Mouse (Mus musculus) neural tube, embryonic 11.5 days (tissue): ENCODE results near the gene Lrch1. TPM values are rescaled to one million over a fixed set of nuclear protein-coding genes. Genes with fewer than 3 reads are reported as not detected.

Experiments
- ATAC-seq: fragments of 200-750 bp; cut with Nextera tagmentation; 2 replicates; pipeline ENCODE4 v1.8.0; 2017; ENCODE audit warnings: moderate number of reproducible peaks, mild to moderate bottlenecking, moderate TSS enrichment, moderate library complexity; ENCODE audit not compliant: insufficient read depth, low FRiP score, low TSS enrichment
- DNase-seq: peaks from one replicate; pipeline ENCODE4 v3.0.0-alpha.2; 2015; ENCODE audit warnings: low spot score
- H3K27ac ChIP-seq: fragments of 300-500 bp; sonication (generic); 2 replicates; pipeline ENCODE4 v1.5.1; 2014; ENCODE audit warnings: low read depth, mild to moderate bottlenecking, low read length
- H3K27me3 ChIP-seq: fragments of 300-500 bp; sonication (generic); 2 replicates; pipeline ENCODE4 v1.6.1; 2014; ENCODE audit warnings: mild to moderate bottlenecking, low read length, mixed read lengths; ENCODE audit not compliant: control insufficient read depth, insufficient read depth
- H3K36me3 ChIP-seq: fragments of 300-500 bp; sonication (generic); 2 replicates; pipeline ENCODE4 v1.6.1; 2014; ENCODE audit warnings: mild to moderate bottlenecking, low read length, moderate library complexity, mixed read lengths; ENCODE audit not compliant: control insufficient read depth, insufficient read depth
- H3K4me1 ChIP-seq: fragments of 300-500 bp; sonication (generic); 2 replicates; pipeline ENCODE4 v1.6.1; 2014; ENCODE audit warnings: low read length, mixed read lengths; ENCODE audit not compliant: control insufficient read depth, insufficient read depth
- H3K4me2 ChIP-seq: fragments of 300-500 bp; sonication (generic); 2 replicates; pipeline ENCODE4 v1.6.1; 2014; ENCODE audit warnings: low read depth, mild to moderate bottlenecking, moderate library complexity
- H3K4me3 ChIP-seq: fragments of 300-500 bp; sonication (generic); 2 replicates; pipeline ENCODE4 v1.5.1; 2014; ENCODE audit warnings: low read depth, low read length
- H3K9ac ChIP-seq: fragments of 300-500 bp; sonication (generic); 2 replicates; pipeline ENCODE4 v1.6.1; 2014; ENCODE audit warnings: mild to moderate bottlenecking, low read length
- H3K9me3 ChIP-seq: fragments of 300-500 bp; sonication (generic); 2 replicates; pipeline ENCODE4 v1.6.1; 2016; ENCODE audit warnings: low read length; ENCODE audit not compliant: control insufficient read depth
- WGBS: fragments of 180-500 bp; shearing (Covaris S2); extraction: QIAGEN DNeasy Blood & Tissue Kit; methylation state at CpG from one replicate; pipeline ENCODE4 v1.1.7; 2014; 5-methylcytosine and 5-hydroxymethylcytosine counted together
- polyA plus RNA-seq: library from polyadenylated mRNA; unstranded; fragments of >200 nt; fragmentation: Nextera tagmentation; extraction: Ambion mirVana; gene quantifications from 2 replicates; pipeline ENCODE4 v1.2.1, GENCODE M21; 2014

The Lrch1 gene
- polyA plus RNA-seq, 1 experiment from 2014 or later: 8.6 TPM

DNA sequence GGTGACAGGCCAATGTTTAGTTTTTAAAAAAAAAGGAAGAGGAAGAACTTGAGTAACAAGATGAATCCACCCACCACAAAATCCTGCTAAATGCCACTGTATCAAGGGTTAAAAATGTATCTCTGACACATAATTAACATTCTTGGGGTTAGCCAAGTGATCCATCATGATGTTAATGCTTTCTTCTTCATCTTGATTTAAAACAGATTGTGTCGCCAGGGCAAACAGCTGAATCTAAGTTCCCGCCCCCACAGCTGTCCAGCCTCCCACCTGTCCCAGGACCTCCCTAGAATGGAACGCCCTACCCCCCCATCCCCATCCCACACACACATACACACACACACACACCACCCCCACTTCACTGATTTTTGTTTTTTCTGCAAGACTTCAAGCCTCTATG, 64.9 kb downstream of the Lrch1 start:
- H3K9me3 ChIP-seq: no peaks in the 10 kb centered on the region
- no peak overlapping the region for H3K9ac ChIP-seq
- H3K27ac ChIP-seq: no peak overlapping the region
- 0 out of 2 replicates have a peak, but pooled peaks cover 4% of the 10 kb centered on the region for H3K4me1 ChIP-seq
- no peak for ATAC-seq
- no peaks in the 10 kb centered on the region for H3K36me3 ChIP-seq
- whole genome bisulfite sequencing: 48% methylated on average over 3 of the region's 3 CpGs
- peak; percentile 27 for DNase-seq
- H3K4me2 ChIP-seq: no peak overlapping the region
- H3K4me3 ChIP-seq: no peak overlapping the region
- H3K27me3 ChIP-seq: no peaks in the 10 kb centered on the region

DNA sequence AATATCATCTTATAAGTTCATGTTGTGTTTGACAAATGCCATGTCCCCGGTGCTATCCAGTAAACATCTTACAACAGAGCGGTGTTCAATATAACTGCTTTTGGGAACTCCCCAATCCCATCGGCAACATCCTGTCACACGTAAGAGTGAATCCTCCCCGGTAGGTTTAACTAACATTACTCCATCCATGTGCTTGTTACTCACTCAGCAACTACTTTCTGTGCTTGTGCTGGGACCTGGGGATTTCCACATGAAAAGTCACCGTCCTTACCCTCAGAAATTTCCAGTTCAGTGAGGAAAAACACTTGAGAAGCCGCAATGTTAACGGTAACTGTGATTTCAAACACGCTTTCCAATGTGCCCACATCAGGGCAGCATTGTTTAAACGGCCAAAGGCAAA, 66.8 kb downstream of the Lrch1 start:
- Histone ChIP-seq H3K4me3 (no peak overlapping the region), H3K4me2 (no peak overlapping the region), H3K36me3 (no peaks in the 10 kb centered on the region), H3K27me3 (no peaks in the 10 kb centered on the region), H3K9ac (no peak overlapping the region), H3K27ac (no peak overlapping the region), H3K4me1 (0 out of 2 replicates have a peak, but pooled peaks cover 4% of the 10 kb centered on the region), H3K9me3 (no peaks in the 10 kb centered on the region)
- 88% methylated on average over 10 of the region's 10 CpGs for WGBS
- ATAC-seq (no peak), DNase-seq (no peak)

DNA sequence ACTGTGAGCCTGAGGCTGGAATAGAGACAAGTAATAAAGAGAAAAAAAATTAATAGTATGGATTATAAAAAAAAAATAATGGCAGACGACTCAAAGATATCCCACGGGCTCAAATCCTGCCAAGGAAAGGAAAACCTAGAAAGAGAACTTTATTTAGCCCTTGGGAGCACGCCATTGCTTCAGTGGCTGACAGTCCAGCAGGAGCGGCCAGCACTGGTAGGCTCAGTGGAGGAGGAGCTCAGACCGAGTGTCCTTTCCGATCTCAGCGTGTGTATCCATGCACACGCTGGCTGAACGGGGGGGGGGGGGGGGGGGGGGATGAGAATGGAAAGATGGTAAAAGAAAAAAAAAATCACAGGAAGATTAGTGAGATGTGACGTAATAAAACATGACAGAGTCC, 68.2 kb downstream of the Lrch1 start:
- DNase-seq: no peak
- H3K4me3 ChIP-seq: no peak overlapping the region
- H3K36me3 ChIP-seq: no peaks in the 10 kb centered on the region
- no peaks in the 10 kb centered on the region for H3K27me3 ChIP-seq
- H3K27ac ChIP-seq: no peak overlapping the region
- no peaks in the 10 kb centered on the region for H3K4me1 ChIP-seq
- 87% methylated on average over 10 of the region's 10 CpGs for WGBS
- no peak overlapping the region for H3K9ac ChIP-seq
- ATAC-seq: no peak
- H3K9me3 ChIP-seq: no peaks in the 10 kb centered on the region
- H3K4me2 ChIP-seq: no peak overlapping the region

DNA sequence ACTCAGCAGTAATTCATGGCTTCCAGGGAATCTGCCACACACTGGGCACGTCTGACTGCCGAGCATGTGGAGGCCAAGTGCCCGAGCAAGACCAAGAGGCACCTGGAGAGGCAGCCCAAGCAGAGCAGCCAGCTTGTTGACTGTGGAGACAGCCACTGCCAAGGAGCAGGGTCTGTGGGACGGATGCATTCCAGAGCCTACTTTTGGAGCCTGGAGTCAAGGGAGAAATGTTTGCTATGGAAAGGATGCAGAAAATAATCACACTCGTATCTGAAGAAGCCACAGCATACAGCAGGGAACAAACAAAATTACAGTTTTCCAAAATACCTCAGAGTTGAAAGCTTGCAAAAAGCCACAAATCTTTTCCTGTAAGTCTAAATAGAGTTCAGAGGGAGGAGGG, 70.4 kb downstream of the Lrch1 start:
- H3K4me2 ChIP-seq: no peak overlapping the region
- no peaks in the 10 kb centered on the region for H3K4me1 ChIP-seq
- DNase-seq (no peak), ATAC-seq (no peak)
- H3K27ac ChIP-seq: no peak overlapping the region
- H3K27me3 ChIP-seq: no peaks in the 10 kb centered on the region
- H3K9ac ChIP-seq: no peak overlapping the region
- WGBS: 54% methylated on average over 5 of the region's 5 CpGs
- no peaks in the 10 kb centered on the region for H3K36me3 ChIP-seq
- no peaks in the 10 kb centered on the region for H3K9me3 ChIP-seq
- H3K4me3 ChIP-seq: no peak overlapping the region

DNA sequence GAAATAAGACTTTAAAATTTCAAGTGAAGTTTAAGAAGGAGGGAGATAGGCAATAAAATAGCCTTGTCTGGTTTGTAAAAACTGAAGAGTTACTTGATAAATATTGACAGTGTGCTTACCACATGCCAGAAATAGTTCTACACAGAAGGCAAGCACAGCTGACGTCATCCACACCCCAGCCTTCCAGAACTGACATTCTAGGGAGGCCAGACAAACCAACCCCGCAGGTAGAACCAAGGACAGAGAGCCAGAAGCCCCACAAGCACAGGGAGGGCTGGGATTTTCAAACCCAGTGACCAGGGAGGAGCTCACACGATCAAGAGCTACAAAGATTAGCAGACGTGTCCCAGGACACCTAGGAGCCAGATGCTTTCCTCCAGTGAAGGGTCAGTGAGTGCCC, 76.5 kb downstream of the Lrch1 start:
- Histone ChIP-seq H3K9ac (no peak overlapping the region), H3K4me1 (peaks cover 11% of the 10 kb centered on the region; the same call in 1 of the 2 replicates), H3K4me2 (no peak overlapping the region), H3K36me3 (no peaks in the 10 kb centered on the region), H3K27ac (no peak overlapping the region), H3K9me3 (no peaks in the 10 kb centered on the region), H3K4me3 (no peak overlapping the region), H3K27me3 (no peaks in the 10 kb centered on the region)
- no peak for ATAC-seq
- DNase-seq: no peak
- WGBS: 61% methylated on average over 4 of the region's 4 CpGs

DNA sequence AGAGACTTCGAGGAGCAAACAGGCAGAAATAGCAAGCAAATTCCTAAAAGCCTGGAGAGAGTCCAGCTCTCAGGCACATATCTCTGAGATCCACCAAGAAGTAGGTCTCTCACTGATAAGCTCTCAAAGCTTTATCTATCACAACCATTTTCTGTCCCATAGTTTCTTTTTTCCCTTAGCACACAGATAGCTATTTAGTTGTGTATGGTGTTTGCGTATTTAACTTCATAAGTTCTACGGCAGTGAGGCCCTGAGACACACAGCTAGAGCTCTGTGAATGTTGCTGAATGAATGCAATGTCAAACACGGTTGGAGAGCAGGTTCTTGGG, 78.8 kb downstream of the Lrch1 start:
- ATAC-seq (no peak), DNase-seq (no peak)
- Histone ChIP-seq H3K9me3 (no peaks in the 10 kb centered on the region), H3K27me3 (no peaks in the 10 kb centered on the region), H3K36me3 (no peaks in the 10 kb centered on the region), H3K4me3 (no peak overlapping the region), H3K27ac (no peak overlapping the region), H3K4me2 (no peak overlapping the region), H3K9ac (no peak overlapping the region), H3K4me1 (peaks cover 15% of the 10 kb centered on the region; the same call in 1 of the 2 replicates)
- 90% methylated on average over 4 of the region's 4 CpGs for WGBS

DNA sequence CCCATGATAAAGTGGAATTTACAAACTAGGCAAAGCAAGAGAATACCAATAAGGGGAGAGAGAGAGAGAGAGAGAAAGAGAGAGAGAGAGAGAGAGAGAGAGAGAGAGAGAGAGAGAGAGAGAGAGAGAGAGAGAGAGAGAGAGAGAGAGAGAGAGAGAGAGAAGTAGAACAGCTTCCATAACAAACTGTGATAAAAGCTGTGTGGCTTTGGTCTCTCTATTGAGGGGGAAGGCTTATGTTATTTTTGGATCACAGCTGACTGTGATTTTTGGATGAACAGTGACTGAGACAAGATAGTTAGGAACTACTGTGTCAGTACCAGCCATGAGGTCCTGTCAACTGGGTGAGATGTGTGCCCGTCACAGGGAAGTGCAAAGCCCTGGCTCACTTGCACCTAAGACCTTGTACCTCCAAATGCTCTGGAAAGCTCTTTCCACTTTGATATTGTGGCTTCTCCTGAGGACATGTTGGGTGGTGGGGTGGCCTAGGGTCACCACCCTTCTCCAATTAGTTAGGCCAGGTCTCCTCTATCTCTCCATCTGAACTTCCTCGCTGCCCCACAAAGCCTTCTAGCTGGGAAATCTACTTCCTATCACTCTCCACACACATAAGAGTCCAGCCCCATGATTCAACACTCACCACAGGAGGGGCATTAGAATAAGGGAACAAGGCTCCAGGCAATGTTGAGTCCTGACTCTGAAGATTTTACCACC, 79.3 kb downstream of the Lrch1 start:
- 91% methylated on average over 2 of the region's 2 CpGs for WGBS
- no peak overlapping the region for H3K27ac ChIP-seq

DNA sequence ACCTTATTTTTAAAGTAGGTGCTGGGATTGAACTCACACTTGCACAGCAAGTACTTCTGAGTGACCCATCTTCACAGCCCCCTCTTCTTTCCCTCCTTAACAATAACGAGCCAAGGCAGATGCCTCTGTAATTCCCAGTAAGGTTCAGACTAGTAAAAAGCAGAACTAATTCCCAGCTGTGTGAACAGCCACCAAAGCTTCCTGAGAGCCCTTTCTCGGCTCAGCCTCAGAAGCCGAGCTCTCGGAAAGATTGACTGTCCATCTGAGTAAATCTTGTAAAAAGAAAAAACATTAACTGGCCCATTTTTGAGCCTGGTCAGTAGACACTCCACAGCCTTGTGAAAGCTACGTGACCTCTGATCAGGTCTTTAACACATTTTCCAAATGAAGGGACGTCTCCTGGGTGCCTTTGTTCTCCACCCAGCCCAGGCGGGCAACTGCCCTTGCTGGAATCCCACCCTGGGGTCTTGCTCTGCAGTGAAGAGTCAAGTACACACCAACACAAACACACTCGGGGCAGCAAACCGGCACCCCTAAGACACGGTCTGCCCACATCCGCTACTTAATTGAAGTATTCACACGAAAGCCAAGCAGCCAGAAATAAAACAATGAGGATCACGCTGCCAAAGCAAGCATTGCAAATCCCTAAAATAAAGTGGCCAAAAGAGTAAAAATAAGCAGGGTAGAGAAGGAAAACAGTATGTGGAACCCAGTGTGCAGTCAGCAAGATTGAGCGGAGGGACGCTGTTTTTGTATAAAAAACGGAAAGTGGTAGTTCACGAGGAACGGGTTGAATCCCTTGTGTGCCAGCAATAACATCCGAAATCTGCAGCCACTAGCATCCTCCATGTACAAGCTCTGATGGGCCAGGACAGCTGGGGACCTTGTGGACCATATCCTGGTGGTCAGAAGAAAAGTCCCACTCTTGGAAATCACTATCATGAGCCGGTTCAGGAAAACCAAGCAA, 80.3 kb downstream of the Lrch1 start:
- Histone ChIP-seq H3K27me3 (no peaks in the 10 kb centered on the region), H3K27ac (peak overlapping the region; percentile 57; the same call in 1 of the 2 replicates), H3K4me1 (peaks cover 15% of the 10 kb centered on the region; the same call in 1 of the 2 replicates), H3K9ac (no peak overlapping the region), H3K4me2 (no peak overlapping the region), H3K4me3 (no peak overlapping the region), H3K9me3 (no peaks in the 10 kb centered on the region), H3K36me3 (no peaks in the 10 kb centered on the region)
- ATAC-seq: peak; percentile 31; the same call in 1 of the 2 replicates
- WGBS: 34% methylated on average over 20 of the region's 20 CpGs
- no peak for DNase-seq

More for the DNA sequence above, 79.3 kb downstream of the Lrch1 start:
- Histone ChIP-seq H3K9ac (no peak overlapping the region), H3K36me3 (no peaks in the 10 kb centered on the region), H3K9me3 (no peaks in the 10 kb centered on the region), H3K4me1 (peaks cover 15% of the 10 kb centered on the region; the same call in 1 of the 2 replicates), H3K27me3 (no peaks in the 10 kb centered on the region), H3K4me3 (no peak overlapping the region), H3K4me2 (no peak overlapping the region)
- ATAC-seq (no peak), DNase-seq (no peak)
